In genomic region chr8:48109856-48110780, GRCm38 (mm10) we compare ENCODE assay signal across 8 mouse cellular contexts. TPM values are rescaled to one million over a fixed set of nuclear protein-coding genes. Genes with fewer than 3 reads are reported as not detected.
DNase-seq lines count a peak whose midpoint lies in the region; ATAC-seq lines count a peak whose summit lies in the region.

No protein-coding gene starts in this region.

- H3K4me1 ChIP-seq in embryonic facial prominence, embryonic 11.5 days (ENCODE audit: control insufficient read depth, insufficient read depth, low read length), result no peaks in the 10 kb centered on the region
- H3K4me1 ChIP-seq in heart, embryonic 10.5 days, result peaks cover 6% of the 10 kb centered on the region; the same call in 1 of the 2 replicates
- peaks cover 21% of the 10 kb centered on the region for H3K4me1 ChIP-seq in kidney, embryonic 15.5 days
- peaks cover 7% of the 10 kb centered on the region for H3K4me1 ChIP-seq in liver, embryonic 11.5 days (replicated peaks; ENCODE audit: control insufficient read depth, insufficient read depth, low read length)

- peak; percentile 90 for ATAC-seq in embryonic facial prominence, embryonic 11.5 days (replicated peaks; ENCODE audit: insufficient number of reproducible peaks, low FRiP score, low TSS enrichment, low read depth)
- ATAC-seq in kidney, embryonic 15.5 days (replicated peaks; ENCODE audit: low FRiP score), result peak; percentile 96
- ATAC-seq in liver, embryonic 11.5 days (replicated peaks; ENCODE audit: low FRiP score), result peak; percentile 91

- H3K27me3 ChIP-seq in embryonic facial prominence, embryonic 11.5 days (ENCODE audit: control insufficient read depth, insufficient read depth, low read length), result no peaks in the 10 kb centered on the region
- H3K27me3 ChIP-seq in heart, embryonic 10.5 days (ENCODE audit: insufficient read depth, poor library complexity, severe bottlenecking), result no peaks in the 10 kb centered on the region
- no peaks in the 10 kb centered on the region for H3K27me3 ChIP-seq in kidney, embryonic 15.5 days
- H3K27me3 ChIP-seq in liver, embryonic 11.5 days (replicated peaks; ENCODE audit: control insufficient read depth, insufficient read depth, low read length), result no peaks in the 10 kb centered on the region
- H3K27me3 ChIP-seq in splenic B cell, adult 2 months (ENCODE audit: control insufficient read depth, insufficient read depth, low read length, poor library complexity, severe bottlenecking), result no peaks in the 10 kb centered on the region

- H3K27ac ChIP-seq in embryonic facial prominence, embryonic 11.5 days (replicated peaks; ENCODE audit: low read depth, low read length), result no peak overlapping the region; the same call in 1 of the 2 replicates
- peak overlapping the region; percentile 97 for H3K27ac ChIP-seq in heart, embryonic 10.5 days
- H3K27ac ChIP-seq in kidney, embryonic 15.5 days, result peak overlapping the region; percentile 84
- H3K27ac ChIP-seq in liver, embryonic 11.5 days (ENCODE audit: low read depth, low read length), result peak overlapping the region; percentile 66

- no peaks in the 10 kb centered on the region for H3K36me3 ChIP-seq in embryonic facial prominence, embryonic 11.5 days (replicated peaks; ENCODE audit: control insufficient read depth, insufficient read depth, low read depth, low read length)
- peaks cover 14% of the 10 kb centered on the region for H3K36me3 ChIP-seq in heart, embryonic 10.5 days
- peaks cover 9% of the 10 kb centered on the region for H3K36me3 ChIP-seq in kidney, embryonic 15.5 days
- peaks cover 7% of the 10 kb centered on the region for H3K36me3 ChIP-seq in liver, embryonic 11.5 days (ENCODE audit: control insufficient read depth, insufficient read depth, low read length)
- no peaks in the 10 kb centered on the region for H3K36me3 ChIP-seq in splenic B cell, adult 2 months (ENCODE audit: control insufficient read depth, insufficient read depth, low read length, poor library complexity, severe bottlenecking)

- peak overlapping the region; percentile 86 for H3K9ac ChIP-seq in embryonic facial prominence, embryonic 11.5 days (replicated peaks; ENCODE audit: low read length)
- peak overlapping the region; percentile 70 for H3K9ac ChIP-seq in kidney, embryonic 15.5 days
- peak overlapping the region; percentile 87 for H3K9ac ChIP-seq in liver, embryonic 11.5 days (ENCODE audit: low read depth, low read length)

- 0% methylated on average over 46 of the region's 61 CpGs for WGBS in embryonic facial prominence, embryonic 11.5 days
- under 1% methylated on average over 61 of the region's 61 CpGs for WGBS in heart, embryonic 10.5 days
- WGBS in kidney, embryonic 15.5 days, result 0% methylated on average over 60 of the region's 61 CpGs
- WGBS in liver, embryonic 11.5 days, result under 1% methylated on average over 58 of the region's 61 CpGs

- H3K4me2 ChIP-seq in embryonic facial prominence, embryonic 11.5 days (ENCODE audit: low read depth, low read length), result peak overlapping the region; percentile 63
- H3K4me2 ChIP-seq in kidney, embryonic 15.5 days, result peak overlapping the region; percentile 85
- H3K4me2 ChIP-seq in liver, embryonic 11.5 days, result peak overlapping the region; percentile 83

- peak; percentile 91 for DNase-seq in 3134 (ENCODE audit: extremely low read depth, insufficient read length, low spot score)
- DNase-seq in adrenal gland, adult 8-10 months, result peak; percentile 40
- DNase-seq in embryonic facial prominence, embryonic 11.5 days (ENCODE audit: low spot score), result peak; percentile 86
- DNase-seq in heart, embryonic 10.5 days (ENCODE audit: low spot score), result peak; percentile 92
- peak; percentile 77 for DNase-seq in liver, embryonic 11.5 days (ENCODE audit: low spot score)
- DNase-seq in naive thymus-derived CD4-positive, alpha-beta T cell, adult 2 months (ENCODE audit: low read depth), result peak; percentile 40
- DNase-seq in splenic B cell, adult 2 months (ENCODE audit: low read depth, low spot score), result peak; percentile 35

- peak overlapping the region; percentile 82 for H3K4me3 ChIP-seq in embryonic facial prominence, embryonic 11.5 days (ENCODE audit: low read depth, low read length)
- peak overlapping the region; percentile 88 for H3K4me3 ChIP-seq in heart, embryonic 10.5 days
- H3K4me3 ChIP-seq in kidney, embryonic 15.5 days (replicated peaks), result peak overlapping the region; percentile 81
- H3K4me3 ChIP-seq in liver, embryonic 11.5 days (ENCODE audit: low read depth, low read length), result peak overlapping the region; percentile 87

- no peaks in the 10 kb centered on the region for H3K9me3 ChIP-seq in embryonic facial prominence, embryonic 11.5 days (replicated peaks; ENCODE audit: control insufficient read depth, low read length)
- H3K9me3 ChIP-seq in heart, embryonic 10.5 days, result no peaks in the 10 kb centered on the region
- peaks cover 2% of the 10 kb centered on the region; the same call in 1 of the 2 replicates for H3K9me3 ChIP-seq in kidney, embryonic 15.5 days (replicated peaks)
- H3K9me3 ChIP-seq in liver, embryonic 11.5 days (ENCODE audit: control insufficient read depth, low read length), result no peaks in the 10 kb centered on the region

RNA-seq across cellular contexts. Expression of gene Dctd, which starts 11.2 kb away (rescaled TPM):
- 1 to 10 TPM; 2.7 to 3.4 (median 3.2) TPM for total RNA-seq in adrenal gland, adult 8-10 months (2022)
- polyA plus RNA-seq in embryonic facial prominence, embryonic 11.5 days (2014; fragmentation: Nextera tagmentation; extraction: Ambion mirVana), result 48.7 and 50.7 TPM in 2 replicates
- polyA plus RNA-seq in heart, embryonic 10.5 days (2016; fragmentation: Nextera tagmentation; extraction: Ambion mirVana), result 48.5 and 48.7 TPM in 2 replicates
- 36.7 and 36.8 TPM in 2 replicates for polyA plus RNA-seq in kidney, embryonic 15.5 days (2015; fragmentation: Nextera tagmentation; extraction: Ambion mirVana)
- 41.1 and 41.7 TPM in 2 replicates for polyA plus RNA-seq in liver, embryonic 11.5 days (2014; fragmentation: Nextera tagmentation; extraction: Ambion mirVana)

Comparison
In these comparisons a context has a peak if more than half of its experiments do, and no peak if none do; other contexts are left out.
1. DNase-seq: peak in every context shown above with its lines; median percentile 92 in heart, embryonic 10.5 days; 91 in 3134; 86 in embryonic facial prominence, embryonic 11.5 days; 77 in liver, embryonic 11.5 days; 40 in adrenal gland, adult 8-10 months; 40 in naive thymus-derived CD4-positive, alpha-beta T cell, adult 2 months; 35 in splenic B cell, adult 2 months.